Mouse (Mus musculus) kidney, adult 2 months (tissue): ENCODE data around the gene Lrpap1.

Experiments used
- CTCF ChIP-seq: fragments of 200-500 bp; conservative IDR thresholded peaks from 2 replicates; pipeline ENCODE4 v1.5.1; 2011; ENCODE audit warnings: low read depth, mild to moderate bottlenecking, control low read depth, low read length, moderate library complexity, mixed read lengths; ENCODE audit not compliant: insufficient read depth, insufficient read length
- POLR2A ChIP-seq: fragments of 200-500 bp; IDR thresholded peaks from one replicate; pipeline ENCODE4 v1.6.1; 2011; ENCODE audit warnings: low read depth, low read length, control low read depth

DNA sequence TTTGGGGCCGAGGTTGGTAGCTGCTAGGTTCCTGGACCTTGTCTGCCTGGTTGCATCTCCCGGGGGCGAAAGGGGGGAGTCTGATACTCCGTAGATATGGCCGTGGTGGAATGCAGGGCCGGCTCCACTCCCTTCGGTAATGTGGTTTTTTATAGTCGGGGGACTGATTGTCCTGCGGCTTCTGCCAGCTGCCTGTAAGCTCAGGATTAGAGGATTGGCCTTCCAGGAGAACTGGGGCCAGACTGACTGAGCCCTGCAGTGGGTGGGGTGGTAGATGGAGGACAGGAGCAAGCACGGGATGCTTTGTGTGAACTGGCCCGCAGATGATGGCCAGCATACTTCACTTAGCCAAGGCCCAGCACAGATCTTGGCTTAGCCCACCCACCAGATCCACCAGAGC lies 32.3 kb downstream of the Lrpap1 start:
- no peak for TF ChIP-seq CTCF
- TF ChIP-seq POLR2A = no peak
